Mouse (Mus musculus) layer of hippocampus, adult 9-11 months (tissue): ENCODE data around the gene Lgsn.

ENCODE experiments used
- DNase-seq: peaks from one replicate; pipeline ENCODE4 v3.0.0; 2022

The Lgsn gene

GRCm38 (mm10) chr1:31220599-31221250 lies 44.5 kb downstream of the Lgsn start:
- DNase-seq, result peak; percentile 20

GRCm38 (mm10) chr1:31222564-31222963 lies 46.4 kb downstream of the Lgsn start, which contains the start of the genes 4931428L18Rik and Pih1d3:
4931428L18Rik (minus strand) TSS chr1:31222684.
Pih1d3 (plus strand) TSS chr1:31222838.
- DNase-seq, result no peak

DNA sequence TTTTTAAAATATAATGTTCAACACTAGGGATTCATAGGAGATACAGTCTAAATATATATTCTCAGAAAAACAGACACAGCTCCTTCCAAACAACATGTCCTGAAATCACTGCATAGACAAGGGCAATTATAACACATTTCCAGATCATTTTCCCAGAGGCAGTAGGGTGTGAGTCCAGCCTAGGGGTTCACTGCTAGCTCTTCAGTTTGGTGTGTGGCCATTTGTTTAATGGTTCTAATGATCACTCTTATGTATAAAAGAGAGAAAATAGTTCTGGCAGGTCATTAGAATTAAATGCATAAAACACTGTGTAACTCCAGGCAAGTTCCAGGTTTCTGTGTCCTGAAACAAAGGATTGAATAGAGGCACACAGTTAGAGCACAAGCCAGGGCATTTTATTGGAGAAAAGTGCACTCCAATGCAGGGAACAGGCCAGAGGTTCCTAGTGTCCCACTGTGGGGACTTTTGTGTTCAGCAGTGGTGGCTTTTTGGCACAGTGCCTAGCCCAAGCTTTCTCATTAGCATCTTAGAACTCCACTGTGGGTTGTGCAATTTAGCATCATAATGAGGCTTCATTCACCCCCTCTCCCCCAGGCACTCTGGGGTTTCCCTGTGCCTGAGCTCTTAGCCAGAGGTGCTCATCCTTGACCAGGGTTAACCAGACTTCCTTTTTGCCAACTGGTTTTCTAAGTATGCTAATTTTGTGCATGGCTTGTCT lies 57.3 kb downstream of the Lgsn start:
- peak; percentile 31 for DNase-seq
